Mouse (Mus musculus): ENCODE measurements around the gene Spin2-ps6.
"Not testable (repeated sequence)": the region's sequence is repeated elsewhere in the genome, so short reads cannot be mapped to it uniquely, and the experiment has no call there.

The Spin2-ps6 gene

DNA sequence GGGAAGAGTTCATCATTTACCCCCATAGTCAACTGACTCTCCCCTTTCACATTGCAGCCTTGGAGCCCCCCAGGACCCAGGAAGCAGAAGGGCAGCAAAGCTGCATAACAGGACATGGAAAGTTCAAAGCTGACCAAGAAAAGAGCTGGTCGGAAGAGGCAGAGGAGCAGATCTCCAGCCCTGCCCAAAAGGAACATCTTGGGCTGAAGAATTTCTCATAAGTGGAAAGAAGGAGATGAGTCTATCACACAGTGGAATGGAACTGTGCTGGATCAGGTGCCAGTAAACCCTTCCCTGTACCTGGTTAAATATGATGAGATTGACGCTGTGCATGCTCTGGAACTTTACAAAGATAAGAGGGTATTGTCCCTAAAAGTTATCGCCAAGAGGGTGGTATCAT is at the start of gene Spin2-ps6:
Gene Spin2-ps6 (plus strand): TSS at position 301 of the 400 bp plus-strand sequence.
- not testable (repeated sequence) for DNase-seq

All from B cell, adult 2 months (primary cell).